Mouse (Mus musculus) midbrain, embryonic 14.5 days (tissue): Measurements from ENCODE around the gene Kndc1. TPM values are rescaled to one million over a fixed set of nuclear protein-coding genes. Genes with fewer than 3 reads are reported as not detected.

ENCODE experiments used
- ATAC-seq: fragments of 200-750 bp; cut with Nextera tagmentation; 2 replicates; pipeline ENCODE4 v1.8.0; 2017; ENCODE audit warnings: moderate number of reproducible peaks, moderate library complexity; ENCODE audit not compliant: low FRiP score, low TSS enrichment
- DNase-seq: peaks from one replicate; pipeline ENCODE4 v3.0.0-alpha.2; 2015
- H3K27ac ChIP-seq: fragments of 300-500 bp; sonication (generic); replicated peaks from 2 replicates; pipeline ENCODE4 v1.5.1; 2014; ENCODE audit warnings: mild to moderate bottlenecking, low read depth, low read length, moderate library complexity
- H3K27me3 ChIP-seq: fragments of 300-500 bp; sonication (generic); 2 replicates; pipeline ENCODE4 v1.6.1; 2014; ENCODE audit warnings: low read length, control low read depth, mixed read lengths; ENCODE audit not compliant: control insufficient read depth, insufficient read depth
- H3K36me3 ChIP-seq: fragments of 300-500 bp; sonication (generic); 2 replicates; pipeline ENCODE4 v1.6.1; 2014; ENCODE audit warnings: low read length, control low read depth; ENCODE audit not compliant: control insufficient read depth, insufficient read depth
- H3K4me1 ChIP-seq: fragments of 300-500 bp; sonication (generic); 2 replicates; pipeline ENCODE4 v1.6.1; 2014; ENCODE audit warnings: mild to moderate bottlenecking, antibody characterized with exemption, low read length, control low read depth; ENCODE audit not compliant: control insufficient read depth, insufficient read depth
- H3K4me2 ChIP-seq: fragments of 300-500 bp; sonication (generic); 2 replicates; pipeline ENCODE4 v1.6.1; 2014; ENCODE audit warnings: mild to moderate bottlenecking, low read length, moderate library complexity
- H3K4me3 ChIP-seq: fragments of 300-500 bp; sonication (generic); replicated peaks from 2 replicates; pipeline ENCODE4 v1.5.1; 2014; ENCODE audit warnings: low read depth, low read length
- H3K9ac ChIP-seq: fragments of 300-500 bp; sonication (generic); replicated peaks from 2 replicates; pipeline ENCODE4 v1.6.1; 2014; ENCODE audit warnings: mild to moderate bottlenecking, low read length, moderate library complexity
- H3K9me3 ChIP-seq: fragments of 300-500 bp; sonication (generic); 2 replicates; pipeline ENCODE4 v1.6.1; 2016; ENCODE audit warnings: low read length, control low read depth, mixed read lengths; ENCODE audit not compliant: control insufficient read depth
- WGBS: fragments of 180-500 bp; shearing (Covaris S2); extraction: QIAGEN DNeasy Blood & Tissue Kit; methylation state at CpG from one replicate; pipeline ENCODE4 v1.1.7; 2014; 5-methylcytosine and 5-hydroxymethylcytosine counted together
- polyA plus RNA-seq: library from polyadenylated mRNA; unstranded; fragments of >200 nt; fragmentation: Nextera tagmentation; extraction: Ambion mirVana; gene quantifications from 2 replicates; pipeline ENCODE4 v1.2.1, GENCODE M21; 2014

The Kndc1 gene
- polyA plus RNA-seq, 1 experiment from 2014 or later: 20.6 TPM

GRCm38 (mm10) chr7:139967175-139967574 lies 72.7 kb downstream of the Kndc1 start:
- H3K9me3 ChIP-seq: no peaks in the 10 kb centered on the region
- H3K4me1 ChIP-seq: no peaks in the 10 kb centered on the region
- ATAC-seq (no peak), DNase-seq (no peak)
- H3K27me3 ChIP-seq: peaks cover 7% of the 10 kb centered on the region; the same call in 1 of the 2 replicates
- H3K4me3 ChIP-seq: no peak overlapping the region
- H3K4me2 ChIP-seq: no peak overlapping the region
- WGBS: 2% methylated on average over 4 of the region's 4 CpGs
- no peaks in the 10 kb centered on the region for H3K36me3 ChIP-seq
- no peak overlapping the region for H3K9ac ChIP-seq
- H3K27ac ChIP-seq: no peak overlapping the region

- H3K9ac ChIP-seq: no peak overlapping the region
- H3K27ac ChIP-seq: no peak overlapping the region
- no peak for DNase-seq
- H3K4me1 ChIP-seq: no peaks in the 10 kb centered on the region
- no peak overlapping the region for H3K4me2 ChIP-seq
- 47% methylated on average over 5 of the region's 5 CpGs for WGBS
- peaks cover 7% of the 10 kb centered on the region; the same call in 1 of the 2 replicates for H3K27me3 ChIP-seq
- no peaks in the 10 kb centered on the region for H3K36me3 ChIP-seq
- no peak for ATAC-seq
- no peaks in the 10 kb centered on the region for H3K9me3 ChIP-seq
- H3K4me3 ChIP-seq: no peak overlapping the region
Measured at GRCm38 (mm10) chr7:139968428-139968827, 73.9 kb downstream of the Kndc1 start.

- Histone ChIP-seq H3K9me3 (no peaks in the 10 kb centered on the region), H3K4me3 (no peak overlapping the region), H3K4me2 (no peak overlapping the region), H3K27ac (no peak overlapping the region), H3K9ac (no peak overlapping the region), H3K4me1 (no peaks in the 10 kb centered on the region), H3K27me3 (peaks cover 7% of the 10 kb centered on the region; the same call in 1 of the 2 replicates), H3K36me3 (no peaks in the 10 kb centered on the region)
- peak; percentile 91 for DNase-seq
- WGBS: 29% methylated on average over 10 of the region's 10 CpGs
- ATAC-seq: no peak
Measured at GRCm38 (mm10) chr7:139969348-139970130, 75.0 kb downstream of the Kndc1 start.

GRCm38 (mm10) chr7:139970216-139970919 lies 75.9 kb downstream of the Kndc1 start:
- WGBS: 85% methylated on average over 10 of the region's 10 CpGs
- Histone ChIP-seq H3K4me1 (no peaks in the 10 kb centered on the region), H3K9ac (no peak overlapping the region), H3K4me3 (no peak overlapping the region), H3K4me2 (no peak overlapping the region), H3K36me3 (no peaks in the 10 kb centered on the region), H3K9me3 (no peaks in the 10 kb centered on the region), H3K27me3 (peaks cover 7% of the 10 kb centered on the region; the same call in 1 of the 2 replicates), H3K27ac (no peak overlapping the region)
- ATAC-seq (no peak), DNase-seq (no peak)

DNA sequence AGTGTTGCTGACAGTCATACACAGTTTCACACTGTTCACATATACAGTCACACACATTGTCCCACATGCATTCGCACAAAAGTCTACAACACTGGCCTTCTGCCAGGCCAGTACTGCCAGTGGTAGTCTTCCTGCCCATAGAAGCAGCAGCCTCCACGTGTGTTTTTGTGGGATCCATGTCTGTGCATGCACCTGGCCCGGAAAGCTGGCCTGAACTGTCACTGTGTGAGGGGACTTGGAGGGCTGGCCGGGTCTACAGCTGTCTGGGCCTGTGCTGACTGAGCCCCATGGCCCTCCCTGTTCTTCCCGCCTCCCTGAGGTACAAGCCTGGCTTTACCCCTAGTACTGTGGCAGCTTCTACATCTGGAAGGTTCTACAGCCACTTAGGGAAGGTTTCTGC lies 76.5 kb downstream of the Kndc1 start:
- 79% methylated on average over 5 of the region's 5 CpGs for WGBS

GRCm38 (mm10) chr7:139971436-139971835 lies 76.9 kb downstream of the Kndc1 start:
- H3K4me1 ChIP-seq: no peaks in the 10 kb centered on the region
- 75% methylated on average over 6 of the region's 6 CpGs for WGBS
- H3K4me3 ChIP-seq: no peak overlapping the region
- no peaks in the 10 kb centered on the region for H3K36me3 ChIP-seq
- H3K9ac ChIP-seq: no peak overlapping the region
- no peak overlapping the region for H3K4me2 ChIP-seq
- DNase-seq (no peak), ATAC-seq (no peak)
- H3K9me3 ChIP-seq: no peaks in the 10 kb centered on the region
- H3K27me3 ChIP-seq: peaks cover 7% of the 10 kb centered on the region; the same call in 1 of the 2 replicates
- H3K27ac ChIP-seq: no peak overlapping the region

More for the DNA sequence above, 76.5 kb downstream of the Kndc1 start:
- H3K4me3 ChIP-seq: no peak overlapping the region
- no peak for DNase-seq
- H3K9me3 ChIP-seq: no peaks in the 10 kb centered on the region
- H3K36me3 ChIP-seq: no peaks in the 10 kb centered on the region
- H3K27ac ChIP-seq: no peak overlapping the region
- ATAC-seq: no peak
- H3K4me2 ChIP-seq: no peak overlapping the region
- no peak overlapping the region for H3K9ac ChIP-seq
- no peaks in the 10 kb centered on the region for H3K4me1 ChIP-seq
- peaks cover 7% of the 10 kb centered on the region; the same call in 1 of the 2 replicates for H3K27me3 ChIP-seq

DNA sequence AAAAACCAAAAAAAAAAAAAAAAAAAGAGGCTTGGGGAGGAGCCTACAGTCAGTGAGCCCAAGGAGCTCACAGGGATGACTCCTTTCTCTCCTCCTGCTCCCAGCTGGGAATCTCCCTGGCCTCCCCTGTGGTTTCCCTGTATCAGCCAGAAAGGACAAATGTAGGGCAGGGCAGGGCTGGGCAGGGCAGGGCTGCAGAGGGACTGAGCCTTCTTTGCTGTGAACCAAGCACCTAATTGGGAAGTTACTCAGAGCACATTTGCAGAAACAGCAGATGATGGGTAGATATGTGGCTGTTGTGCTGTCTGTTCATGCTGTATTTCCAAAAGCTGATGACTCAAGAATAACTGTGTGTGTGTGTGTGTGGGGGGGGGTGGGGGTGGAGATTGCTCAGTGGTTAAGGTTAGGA lies 78.4 kb downstream of the Kndc1 start:
- Histone ChIP-seq H3K4me3 (no peak overlapping the region), H3K9ac (no peak overlapping the region), H3K4me2 (no peak overlapping the region), H3K27me3 (peaks cover 7% of the 10 kb centered on the region; the same call in 1 of the 2 replicates), H3K27ac (no peak overlapping the region), H3K9me3 (no peaks in the 10 kb centered on the region), H3K36me3 (no peaks in the 10 kb centered on the region), H3K4me1 (no peaks in the 10 kb centered on the region)
- ATAC-seq (no peak), DNase-seq (no peak)

DNA sequence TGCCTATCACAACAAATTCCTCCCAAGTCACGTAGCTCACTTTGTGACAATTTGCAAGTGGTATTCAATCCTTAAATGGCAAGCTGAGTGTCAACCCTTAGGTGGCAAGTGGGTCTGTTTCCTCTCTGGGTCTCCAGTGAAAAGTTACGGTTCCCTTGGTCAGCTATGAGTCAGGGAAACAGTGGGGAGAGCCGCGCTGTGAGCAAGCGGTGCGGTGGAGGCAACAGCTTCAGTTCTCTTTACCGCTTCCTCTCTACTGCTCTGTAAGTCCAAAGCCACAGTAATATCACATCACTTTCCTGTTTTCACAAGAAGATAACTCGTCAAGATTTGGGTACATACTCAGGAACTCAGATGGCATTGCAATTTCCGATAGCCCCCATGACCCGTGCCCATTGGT lies 79.8 kb downstream of the Kndc1 start:
- Histone ChIP-seq H3K4me3 (no peak overlapping the region), H3K4me2 (no peak overlapping the region), H3K27ac (no peak overlapping the region), H3K9me3 (no peaks in the 10 kb centered on the region), H3K27me3 (peaks cover 7% of the 10 kb centered on the region; the same call in 1 of the 2 replicates), H3K4me1 (peaks cover 5% of the 10 kb centered on the region; the same call in 1 of the 2 replicates), H3K36me3 (no peaks in the 10 kb centered on the region), H3K9ac (no peak overlapping the region)
- ATAC-seq: no peak
- WGBS: 92% methylated on average over 10 of the region's 10 CpGs
- no peak for DNase-seq
